Mouse (Mus musculus) liver, embryonic 12.5 days (tissue): ENCODE results near the gene H2-Q10. TPM values are rescaled to one million over a fixed set of nuclear protein-coding genes. Genes with fewer than 3 reads are reported as not detected.
"Not testable (repeated sequence)": the region's sequence is repeated elsewhere in the genome, so short reads cannot be mapped to it uniquely, and the experiment has no call there.

Experiments used
- ATAC-seq: fragments of 200-750 bp; cut with Nextera tagmentation; 2 replicates; pipeline ENCODE4 v1.8.0; 2017; ENCODE audit warnings: moderate number of reproducible peaks, mild to moderate bottlenecking, moderate library complexity
- H3K27ac ChIP-seq: fragments of 300-500 bp; sonication (generic); 2 replicates; pipeline ENCODE4 v1.5.1; 2016; ENCODE audit warnings: mild to moderate bottlenecking
- H3K27me3 ChIP-seq: fragments of 300-500 bp; sonication (generic); replicated peaks from 2 replicates; pipeline ENCODE4 v1.6.1; 2016; ENCODE audit warnings: mild to moderate bottlenecking, moderate library complexity
- H3K36me3 ChIP-seq: fragments of 300-500 bp; sonication (generic); 2 replicates; pipeline ENCODE4 v1.6.1; 2016; ENCODE audit warnings: mild to moderate bottlenecking, moderate library complexity
- H3K4me1 ChIP-seq: fragments of 300-500 bp; sonication (generic); 2 replicates; pipeline ENCODE4 v1.6.1; 2016
- H3K4me2 ChIP-seq: fragments of 300-500 bp; sonication (generic); 2 replicates; pipeline ENCODE4 v1.6.1; 2016; ENCODE audit warnings: mild to moderate bottlenecking, moderate library complexity
- H3K4me3 ChIP-seq: fragments of 300-500 bp; sonication (generic); 2 replicates; pipeline ENCODE4 v1.5.1; 2016; ENCODE audit warnings: mild to moderate bottlenecking, moderate library complexity
- H3K9ac ChIP-seq: fragments of 300-500 bp; sonication (generic); 2 replicates; pipeline ENCODE4 v1.6.1; 2016; ENCODE audit warnings: mild to moderate bottlenecking, moderate library complexity
- H3K9me3 ChIP-seq: fragments of 300-500 bp; sonication (generic); replicated peaks from 2 replicates; pipeline ENCODE4 v1.6.1; 2016; ENCODE audit warnings: mild to moderate bottlenecking, moderate library complexity
- WGBS: fragments of 180-500 bp; shearing (Covaris S2); methylation state at CpG from one replicate; pipeline ENCODE4 v1.1.7; 2016; ENCODE audit not compliant: insufficient replicate concordance; 5-methylcytosine and 5-hydroxymethylcytosine counted together
- polyA plus RNA-seq: library from polyadenylated mRNA; unstranded; fragments of >200 nt; fragmentation: Nextera tagmentation; extraction: Ambion mirVana; gene quantifications from 2 replicates; pipeline ENCODE4 v1.2.1, GENCODE M21; 2016

Gene H2-Q10
- polyA plus RNA-seq, 1 experiment from 2014 or later, result 102 TPM

DNA sequence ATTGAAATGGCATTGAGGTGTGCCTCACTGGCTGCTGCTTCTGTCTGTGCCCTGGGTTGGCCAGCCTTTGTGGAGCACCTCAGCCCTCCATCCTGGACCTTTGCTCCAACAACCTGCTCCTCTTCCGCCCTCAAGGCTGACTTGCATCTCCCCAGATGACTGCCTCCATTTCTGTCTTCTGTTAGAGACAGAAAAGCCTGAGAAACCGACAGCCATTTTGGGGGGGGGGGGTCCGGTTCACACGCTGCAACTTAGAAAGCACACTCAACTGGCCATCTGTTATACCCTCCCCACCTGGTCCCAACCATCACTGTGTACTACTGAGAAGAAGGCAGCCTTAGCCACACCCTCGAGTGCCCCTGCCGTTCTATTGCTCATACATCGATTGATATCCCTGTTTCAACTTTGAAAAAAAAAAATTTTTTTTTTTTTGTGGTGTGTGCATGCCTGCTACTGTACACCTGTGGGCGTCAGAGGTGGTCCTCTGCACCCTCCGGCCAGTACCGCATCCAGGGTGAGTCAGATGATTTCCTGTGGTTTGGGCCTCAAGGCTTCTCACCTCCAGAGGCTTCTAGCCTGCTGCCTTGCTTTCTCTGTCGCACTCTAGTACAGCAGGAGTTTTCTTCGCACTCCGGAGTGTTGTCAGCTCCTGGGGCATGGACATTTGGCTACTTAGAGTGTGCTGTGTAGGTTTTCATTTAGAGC, 37.8 kb downstream of the H2-Q10 start:
- Histone ChIP-seq H3K4me3 (no peak overlapping the region), H3K4me2 (no peak overlapping the region), H3K27ac (no peak overlapping the region), H3K9ac (no peak overlapping the region), H3K27me3 (peaks cover 70% of the 10 kb centered on the region), H3K9me3 (no peaks in the 10 kb centered on the region), H3K4me1 (no peaks in the 10 kb centered on the region), H3K36me3 (peaks cover 7% of the 10 kb centered on the region)
- WGBS, result 15% methylated on average over 13 of the region's 13 CpGs
- no peak for ATAC-seq

DNA sequence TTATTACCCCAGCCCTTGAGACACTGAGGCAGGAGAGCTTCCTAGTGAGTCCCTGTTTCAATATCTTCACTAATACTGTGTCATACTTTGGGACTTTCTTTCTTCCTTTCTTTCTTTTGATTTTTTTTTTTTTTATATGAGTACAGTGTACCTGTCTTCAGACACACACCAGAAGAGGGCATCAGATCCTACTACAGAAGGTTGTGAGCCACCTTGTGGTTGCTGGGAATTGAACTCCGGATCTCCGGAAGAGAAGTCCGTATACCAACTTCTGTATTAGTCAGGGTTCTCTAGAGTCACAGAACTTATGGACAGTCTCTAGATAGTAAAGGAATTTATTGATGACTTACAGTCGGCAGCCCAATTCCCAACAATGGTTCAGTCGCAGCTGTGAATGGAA, 38.4 kb downstream of the H2-Q10 start:
- not testable (repeated sequence) for H3K4me3 ChIP-seq, ATAC-seq, H3K27ac ChIP-seq, H3K9ac ChIP-seq, H3K4me2 ChIP-seq, H3K9me3 ChIP-seq, H3K4me1 ChIP-seq
- H3K36me3 ChIP-seq, result peaks cover 13% of the 10 kb centered on the region
- H3K27me3 ChIP-seq, result peaks cover 68% of the 10 kb centered on the region
- 34% methylated on average over 5 of the region's 5 CpGs for WGBS

DNA sequence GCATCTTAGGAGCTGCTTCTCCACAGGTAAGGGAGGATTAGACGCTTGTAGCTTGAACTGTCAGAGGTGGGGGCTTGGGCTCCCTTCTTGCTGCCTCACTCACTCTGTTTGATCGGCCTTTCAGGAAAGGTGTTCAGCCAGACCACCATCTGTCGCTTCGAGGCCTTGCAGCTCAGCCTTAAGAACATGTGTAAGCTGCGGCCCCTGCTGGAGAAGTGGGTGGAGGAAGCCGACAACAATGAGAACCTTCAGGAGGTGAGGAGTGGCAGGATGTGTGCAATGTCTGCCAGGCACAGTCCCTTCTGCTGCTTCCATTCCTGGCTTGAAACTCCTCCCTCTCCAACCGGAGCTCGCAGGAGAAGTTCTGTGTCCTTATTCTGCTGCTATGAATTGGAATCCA, 39.4 kb downstream of the H2-Q10 start:
- Histone ChIP-seq H3K4me1 (peaks cover 3% of the 10 kb centered on the region; the same call in 1 of the 2 replicates), H3K27me3 (peaks cover 59% of the 10 kb centered on the region), H3K4me3 (no peak overlapping the region), H3K9ac (no peak overlapping the region), H3K27ac (no peak overlapping the region), H3K4me2 (no peak overlapping the region), H3K36me3 (peaks cover 23% of the 10 kb centered on the region), H3K9me3 (no peaks in the 10 kb centered on the region)
- ATAC-seq, result no peak
- 18% methylated on average over 8 of the region's 8 CpGs for WGBS

DNA sequence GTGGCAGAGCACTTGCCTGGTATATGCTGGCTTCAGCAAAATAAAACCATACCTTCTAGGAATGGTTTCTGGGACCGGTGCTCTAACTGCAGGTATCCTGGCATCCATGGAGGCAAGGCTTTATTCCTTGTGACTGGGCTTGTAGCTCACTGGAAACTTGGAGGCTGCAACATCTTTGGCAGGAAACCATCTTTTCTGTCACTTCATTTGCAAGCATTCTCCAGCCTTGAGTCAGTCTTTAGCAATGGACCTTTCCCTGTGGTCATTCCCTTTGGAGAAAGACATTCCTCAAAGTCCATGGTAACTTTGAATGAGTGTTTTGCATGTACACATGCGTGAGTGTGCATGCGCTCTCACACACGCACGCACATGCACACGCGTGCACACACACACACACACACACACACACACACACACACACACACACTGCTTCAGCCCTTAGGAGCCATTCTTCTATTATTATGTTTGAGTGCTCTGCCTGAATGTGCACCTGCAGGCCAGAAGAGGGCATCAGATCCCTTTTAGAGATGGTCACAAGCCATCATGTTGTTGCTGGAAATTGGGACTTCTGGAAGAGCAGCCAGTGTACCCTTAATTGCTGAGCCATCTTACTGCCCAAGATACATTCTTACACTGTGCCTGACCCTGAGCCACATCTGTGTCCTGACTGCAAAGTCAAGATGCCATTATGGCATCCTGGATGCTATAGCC, 43.2 kb downstream of the H2-Q10 start:
- Histone ChIP-seq H3K9me3 (no peaks in the 10 kb centered on the region), H3K4me1 (peaks cover 30% of the 10 kb centered on the region), H3K4me3 (no peak overlapping the region), H3K4me2 (no peak overlapping the region), H3K27ac (no peak overlapping the region), H3K9ac (no peak overlapping the region), H3K27me3 (peaks cover 21% of the 10 kb centered on the region), H3K36me3 (peaks cover 34% of the 10 kb centered on the region)
- WGBS, result 83% methylated on average over 7 of the region's 7 CpGs
- ATAC-seq, result no peak

DNA sequence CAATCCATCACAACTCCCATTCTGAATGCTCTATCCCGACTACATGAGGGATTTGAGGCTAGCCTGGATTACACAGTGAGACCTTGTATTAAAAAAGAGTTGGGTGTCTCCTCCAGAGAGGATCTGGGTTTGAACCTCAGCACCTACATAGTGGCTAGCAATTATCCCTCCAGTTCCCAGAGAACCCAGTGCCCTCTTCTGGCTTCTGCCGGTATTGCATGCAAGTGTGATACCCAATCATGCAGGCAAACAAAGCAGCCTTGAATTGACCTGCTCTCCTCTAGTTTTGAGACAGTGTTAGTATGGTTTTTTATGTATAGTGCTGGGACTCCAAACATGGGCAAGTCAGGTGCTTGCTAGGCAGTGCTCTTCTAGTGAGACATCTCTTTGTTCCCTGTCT, 44.0 kb downstream of the H2-Q10 start:
- Histone ChIP-seq H3K4me3 (0 out of 2 replicates have a peak overlapping the region, but pooled peaks have one; percentile 73), H3K9ac (0 out of 2 replicates have a peak overlapping the region, but pooled peaks have one; percentile 79), H3K9me3 (no peaks in the 10 kb centered on the region), H3K27ac (no peak overlapping the region), H3K4me2 (peak overlapping the region; percentile 90), H3K36me3 (peaks cover 34% of the 10 kb centered on the region), H3K4me1 (peaks cover 37% of the 10 kb centered on the region), H3K27me3 (peaks cover 13% of the 10 kb centered on the region)
- no peak for ATAC-seq
- WGBS, result 4% methylated on average over 2 of the region's 2 CpGs

DNA sequence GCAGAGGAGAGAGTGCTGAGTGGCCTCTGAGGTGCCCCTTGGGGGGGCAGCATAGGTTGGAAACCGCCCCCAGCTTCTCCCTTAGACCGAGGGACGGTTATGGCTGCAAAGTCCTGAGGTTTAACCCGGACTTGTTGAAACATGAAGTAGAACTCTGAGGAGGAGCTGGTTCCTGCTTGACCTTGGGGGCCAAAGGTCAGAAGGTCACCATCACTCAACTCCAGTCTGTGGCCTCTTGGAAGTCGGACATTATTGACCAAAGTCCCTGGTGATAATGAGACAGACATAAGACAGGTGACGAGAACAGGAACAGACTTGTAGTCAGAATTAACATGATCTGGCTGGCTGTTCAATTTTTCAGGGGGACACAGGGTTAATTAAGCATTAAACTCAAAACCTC, 44.9 kb downstream of the H2-Q10 start:
- Histone ChIP-seq H3K4me3 (peak overlapping the region; percentile 73), H3K4me1 (peaks cover 37% of the 10 kb centered on the region), H3K9ac (peak overlapping the region; percentile 79), H3K27me3 (peaks cover 4% of the 10 kb centered on the region), H3K27ac (no peak overlapping the region), H3K4me2 (peak overlapping the region; percentile 90), H3K36me3 (peaks cover 36% of the 10 kb centered on the region), H3K9me3 (no peaks in the 10 kb centered on the region)
- WGBS, result 66% methylated on average over 6 of the region's 6 CpGs
- no peak for ATAC-seq

DNA sequence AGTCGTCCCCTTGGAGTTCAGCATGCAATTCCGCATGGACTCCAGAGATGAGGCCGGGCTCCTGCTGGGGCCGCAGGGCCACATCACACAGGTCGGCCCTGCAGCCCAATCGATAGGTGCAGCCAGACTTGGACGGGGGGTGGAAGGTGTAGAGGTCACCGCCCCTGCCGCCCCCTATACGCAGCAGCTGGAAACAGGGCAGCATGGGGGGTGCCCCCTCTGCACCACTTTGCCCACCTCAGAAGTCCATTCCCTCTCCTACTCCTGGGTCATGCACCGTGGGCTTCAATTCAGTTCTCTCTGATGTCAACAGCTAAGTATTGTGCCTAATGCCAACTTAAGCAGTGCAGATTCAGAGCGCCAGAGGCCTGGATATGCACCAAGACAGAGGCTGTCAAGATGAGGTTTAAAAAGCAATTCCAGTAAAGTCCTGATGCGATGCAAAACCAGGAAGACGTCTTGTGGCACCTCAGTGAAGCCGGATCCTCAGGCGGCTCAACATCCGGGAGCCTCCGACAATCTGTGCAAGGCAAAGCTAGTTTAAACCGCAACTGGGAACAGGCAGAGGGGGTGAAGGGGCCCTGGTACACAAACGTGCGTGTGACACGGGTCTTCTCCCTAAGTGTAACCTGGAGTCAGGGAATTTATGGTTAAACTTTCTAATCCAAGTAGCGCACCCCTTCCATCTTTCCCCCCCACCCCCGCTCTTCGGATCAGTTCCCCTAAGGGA, 46.2 kb downstream of the H2-Q10 start:
- Histone ChIP-seq H3K27ac (peak overlapping the region; percentile 18; the same call in 1 of the 2 replicates), H3K4me1 (peaks cover 37% of the 10 kb centered on the region), H3K4me3 (peak overlapping the region; percentile 73), H3K4me2 (peak overlapping the region; percentile 90), H3K9me3 (no peaks in the 10 kb centered on the region), H3K27me3 (no peaks in the 10 kb centered on the region), H3K36me3 (peaks cover 44% of the 10 kb centered on the region), H3K9ac (peak overlapping the region; percentile 79)
- no peak for ATAC-seq
- WGBS, result 11% methylated on average over 25 of the region's 25 CpGs

DNA sequence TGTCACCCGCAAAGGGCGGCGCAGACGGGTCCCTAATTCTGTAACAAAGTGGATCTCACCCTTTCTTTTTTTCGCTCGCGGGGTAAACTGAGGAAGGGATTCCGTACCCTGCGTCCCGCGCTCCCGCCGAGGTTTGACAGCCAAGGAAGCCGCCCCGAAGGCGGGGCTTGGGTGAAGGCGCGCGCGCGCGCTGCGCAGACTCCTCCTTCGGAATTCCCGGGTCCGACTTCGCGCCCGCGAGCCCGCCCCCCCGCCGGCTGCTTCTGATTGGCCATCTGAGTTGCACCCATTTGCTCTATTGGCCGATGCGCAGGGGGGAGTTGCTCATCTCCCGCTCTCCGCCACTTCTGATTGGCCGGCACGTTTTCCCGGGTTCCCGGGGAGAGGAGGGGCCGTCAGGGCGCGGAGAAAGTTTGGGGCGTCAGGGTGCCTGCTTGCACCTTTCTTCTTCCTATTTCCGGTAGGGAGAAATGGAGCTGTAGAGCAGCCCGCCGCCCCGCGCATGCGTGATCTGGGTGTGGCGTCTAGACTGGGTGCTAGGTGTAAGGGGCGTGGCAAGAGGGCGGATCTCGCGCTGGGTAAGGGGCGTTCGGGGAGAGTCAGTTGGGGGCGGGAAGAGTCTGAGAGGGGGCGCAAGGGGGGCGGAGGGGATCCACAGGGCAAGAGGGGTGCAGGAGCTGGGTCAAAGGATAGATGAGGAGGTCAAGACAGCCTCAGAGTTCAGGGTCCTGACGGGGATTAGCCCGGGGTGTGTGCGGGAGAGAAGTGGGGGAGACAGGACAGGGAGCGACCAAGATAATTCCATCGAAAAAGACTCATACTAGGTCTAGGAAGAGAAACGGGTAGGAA, 47.0 kb downstream of the H2-Q10 start, which contains the start of the genes Tcf19 and Cchcr1:
TSS of gene Tcf19 (minus strand) at position 173 of the 849 bp plus-strand sequence.
TSS of gene Cchcr1 (plus strand) at position 449 of the 849 bp plus-strand sequence.
- Histone ChIP-seq H3K9ac (peak within 1 kb of the TSS; percentile 79), H3K4me3 (peak within 1 kb of the TSS; percentile 73), H3K36me3 (peaks cover 50% of the 10 kb centered on the region), H3K27ac (peak within 1 kb of the TSS; percentile 81), H3K9me3 (no peaks in the 10 kb centered on the region), H3K27me3 (no peaks in the 10 kb centered on the region), H3K4me1 (peaks cover 37% of the 10 kb centered on the region), H3K4me2 (peak within 1 kb of the TSS; percentile 90)
- under 1% methylated on average over 66 of the region's 67 CpGs for WGBS
- peak; percentile 95 for ATAC-seq

DNA sequence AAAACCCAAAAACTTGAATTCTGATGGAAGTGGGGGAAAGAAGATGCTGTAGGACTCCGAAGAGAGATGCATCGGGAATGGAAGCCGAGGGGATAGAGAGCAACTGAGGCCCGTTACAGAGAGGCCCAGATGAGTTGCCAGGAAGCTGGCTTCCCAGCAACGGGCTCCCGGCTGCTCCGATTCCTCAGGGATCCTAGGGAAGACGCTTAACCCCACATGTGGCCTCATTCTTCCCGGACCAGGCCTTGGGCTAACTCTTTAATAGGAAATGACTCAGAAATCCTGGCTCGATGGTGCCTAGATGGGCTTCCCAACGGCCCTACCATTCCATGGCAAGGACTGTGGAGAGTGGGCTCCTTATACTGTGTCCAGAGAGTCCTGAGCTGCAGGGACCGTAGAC, 47.6 kb downstream of the H2-Q10 start:
- Histone ChIP-seq H3K4me2 (peak overlapping the region; percentile 90), H3K9me3 (no peaks in the 10 kb centered on the region), H3K9ac (peak overlapping the region; percentile 78), H3K27ac (peak overlapping the region; percentile 81), H3K27me3 (no peaks in the 10 kb centered on the region), H3K36me3 (peaks cover 50% of the 10 kb centered on the region), H3K4me1 (peaks cover 37% of the 10 kb centered on the region), H3K4me3 (peak overlapping the region; percentile 73)
- no peak for ATAC-seq
- WGBS, result 16% methylated on average over 12 of the region's 12 CpGs
